Mouse (Mus musculus): ENCODE measurements around the gene Faah. TPM values are rescaled to one million over a fixed set of nuclear protein-coding genes. Genes with fewer than 3 reads are reported as not detected.

The Faah gene
- polyA plus RNA-seq, 1 experiment, result 0.08 TPM

DNA sequence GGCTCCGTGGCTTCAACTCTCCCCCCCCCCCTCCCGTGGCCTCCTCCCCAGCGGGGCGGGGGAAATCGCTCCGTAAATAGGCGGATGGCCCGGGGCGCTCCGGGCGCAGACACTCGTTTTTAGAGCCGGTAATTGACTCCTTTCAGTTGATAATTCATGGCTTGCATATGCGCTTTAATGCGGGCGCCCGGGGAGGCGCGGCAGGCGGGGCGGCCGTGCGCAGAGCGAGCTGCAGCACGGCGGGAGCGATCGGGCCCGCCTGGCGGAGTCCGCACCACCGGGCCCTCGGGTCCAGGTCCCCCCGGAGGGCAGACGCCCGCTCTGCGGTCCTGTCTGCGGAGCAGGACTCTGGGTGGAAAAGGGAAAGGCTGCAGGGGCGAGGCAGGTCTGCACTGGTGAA lies 38.3 kb downstream of the Faah start:
- no peaks in the 10 kb centered on the region for H3K36me3 ChIP-seq (ENCODE audit: control insufficient read depth, insufficient read depth)
- no peak for TF ChIP-seq TCF3 (IDR thresholded peaks at IDR 0.05; ENCODE audit: insufficient read length, low read depth)
- no peak for TF ChIP-seq POLR2AphosphoS2 (IDR thresholded peaks at IDR 0.05; ENCODE audit: insufficient read length, low read depth)
- no peak for TF ChIP-seq MYOD1 (IDR thresholded peaks at IDR 0.05; ENCODE audit: control insufficient read depth in 1 of 3, insufficient read length in 2 of 3, low read depth in 2 of 3)
- no peak for TF ChIP-seq MYOG (IDR thresholded peaks at IDR 0.05; ENCODE audit: control insufficient read depth in 1 of 3, insufficient read depth in 1 of 3, insufficient read length in 2 of 3, low read depth in 2 of 3)
- no peak for TF ChIP-seq SRF (IDR thresholded peaks at IDR 0.05; ENCODE audit: control insufficient read depth, insufficient read length, low read depth)
- H3K79me2 ChIP-seq (ENCODE audit: control insufficient read depth, insufficient read depth), result no peaks in the 10 kb centered on the region
- no peak overlapping the region for H3K4me3 ChIP-seq
- no peak overlapping the region for H3K4me2 ChIP-seq (ENCODE audit: low read depth)
- H3ac ChIP-seq (ENCODE audit: control insufficient read depth, insufficient read length), result no peak overlapping the region
- H3K27me3 ChIP-seq (ENCODE audit: control insufficient read depth, insufficient read depth, insufficient read length), result peaks cover 54% of the 10 kb centered on the region

DNA sequence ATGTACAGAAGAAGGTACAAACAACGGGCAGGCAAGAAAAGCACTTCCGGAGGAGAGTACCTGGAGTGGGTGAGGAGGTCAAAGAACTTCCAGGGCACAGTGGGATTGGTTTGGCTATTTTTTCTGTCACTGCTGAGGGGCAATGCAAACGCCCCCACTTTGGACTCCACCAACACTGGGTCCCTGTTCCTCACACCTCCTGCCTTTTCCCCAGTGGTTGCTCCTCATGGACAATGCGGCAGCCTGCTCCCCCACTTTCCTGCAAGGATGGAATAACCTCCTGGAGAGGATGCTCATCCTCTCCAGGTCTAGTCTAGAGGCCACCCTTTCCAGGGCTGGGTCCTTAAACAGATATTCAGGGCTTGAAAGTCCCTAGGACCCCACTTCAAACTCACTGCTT lies 38.8 kb downstream of the Faah start:
- Histone ChIP-seq H3K36me3 (ENCODE audit: control insufficient read depth, insufficient read depth) (no peaks in the 10 kb centered on the region), H3K27me3 (ENCODE audit: control insufficient read depth, insufficient read depth, insufficient read length) (peaks cover 54% of the 10 kb centered on the region), H3K79me2 (ENCODE audit: control insufficient read depth, insufficient read depth) (no peaks in the 10 kb centered on the region), H3K4me3 (no peak overlapping the region), H3K4me2 (ENCODE audit: low read depth) (no peak overlapping the region), H3ac (ENCODE audit: control insufficient read depth, insufficient read length) (no peak overlapping the region)
- no peak for TF ChIP-seq REST (IDR thresholded peaks at IDR 0.05; ENCODE audit: insufficient read depth, insufficient read length)
- no peak for TF ChIP-seq MYOD1 (IDR thresholded peaks at IDR 0.05; ENCODE audit: control insufficient read depth in 1 of 3, insufficient read length in 2 of 3, low read depth in 2 of 3)
- TF ChIP-seq USF1 (IDR thresholded peaks at IDR 0.05; ENCODE audit: low read depth), result no peak
- no peak for TF ChIP-seq CEBPB (IDR thresholded peaks at IDR 0.05; ENCODE audit: insufficient read depth, poor library complexity, severe bottlenecking)
- no peak for TF ChIP-seq POLR2AphosphoS2 (IDR thresholded peaks at IDR 0.05; ENCODE audit: insufficient read length, low read depth)
- TF ChIP-seq MYOG (IDR thresholded peaks at IDR 0.05; ENCODE audit: control insufficient read depth in 1 of 3, insufficient read depth in 1 of 3, insufficient read length in 2 of 3, low read depth in 2 of 3), result no peak
- no peak for TF ChIP-seq E2F4 (IDR thresholded peaks at IDR 0.05; ENCODE audit: insufficient read depth)
- TF ChIP-seq SRF (IDR thresholded peaks at IDR 0.05; ENCODE audit: control insufficient read depth, insufficient read length, low read depth), result no peak
- no peak for TF ChIP-seq TCF3 (IDR thresholded peaks at IDR 0.05; ENCODE audit: insufficient read length, low read depth)

DNA sequence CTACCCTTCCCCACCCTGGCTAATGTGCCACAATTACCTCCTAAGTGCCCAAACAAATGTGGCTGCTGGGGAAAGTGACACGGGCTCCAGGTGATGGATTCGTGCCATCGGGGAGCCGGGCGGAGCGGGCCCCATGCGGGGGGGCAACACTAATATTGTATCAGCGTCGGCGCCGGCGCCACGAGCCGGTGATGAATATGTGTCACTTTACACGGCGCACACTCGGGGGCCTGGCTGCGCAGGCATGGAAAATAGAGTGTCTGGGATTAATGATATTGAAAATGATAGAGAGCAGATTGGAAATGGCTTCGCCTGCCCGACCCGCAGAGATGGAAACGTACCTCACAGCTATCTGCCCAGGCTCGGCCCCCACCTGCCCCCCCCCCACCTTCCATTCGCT lies 45.2 kb downstream of the Faah start:
- no peaks in the 10 kb centered on the region for H3K79me2 ChIP-seq (ENCODE audit: control insufficient read depth, insufficient read depth)
- H3ac ChIP-seq (ENCODE audit: control insufficient read depth, insufficient read length), result no peak overlapping the region
- H3K27me3 ChIP-seq (ENCODE audit: control insufficient read depth, insufficient read depth, insufficient read length), result peaks cover 68% of the 10 kb centered on the region
- H3K4me2 ChIP-seq (ENCODE audit: low read depth), result no peak overlapping the region
- no peak for TF ChIP-seq MYOG (IDR thresholded peaks at IDR 0.05; ENCODE audit: control insufficient read depth in 1 of 3, insufficient read depth in 1 of 3, insufficient read length in 2 of 3, low read depth in 2 of 3)
- no peak for TF ChIP-seq MAX (IDR thresholded peaks at IDR 0.05; ENCODE audit: low read depth)
- H3K36me3 ChIP-seq (ENCODE audit: control insufficient read depth, insufficient read depth), result no peaks in the 10 kb centered on the region
- no peak overlapping the region for H3K4me3 ChIP-seq

DNA sequence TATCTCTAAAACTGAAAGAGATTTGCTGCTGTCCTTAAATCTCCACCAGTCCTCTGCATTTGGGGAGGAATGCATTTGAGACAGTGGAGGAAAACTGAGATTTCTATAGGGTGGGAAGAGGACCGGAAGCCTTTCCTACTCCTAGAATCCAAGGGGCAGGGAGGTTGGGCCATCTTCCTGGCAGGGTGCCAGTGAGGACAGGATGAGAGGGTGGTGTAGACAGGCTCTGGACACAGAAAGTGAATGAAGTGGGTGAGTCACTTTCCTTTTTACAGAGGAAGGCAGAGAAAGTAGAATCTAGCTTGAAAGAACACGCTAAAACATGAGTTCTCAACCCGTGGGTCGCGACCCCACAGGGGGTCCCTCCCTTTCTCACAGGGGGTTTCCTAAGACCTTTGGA lies 53.3 kb downstream of the Faah start:
- TF ChIP-seq POLR2A (IDR thresholded peaks at IDR 0.05; ENCODE audit: insufficient read length, low read depth), result no peak
- no peak for TF ChIP-seq TCF3 (IDR thresholded peaks at IDR 0.05; ENCODE audit: insufficient read length, low read depth)
- TF ChIP-seq TCF12 (IDR thresholded peaks at IDR 0.05; ENCODE audit: insufficient read depth, poor library complexity, severe bottlenecking), result no peak
- TF ChIP-seq MYOG (IDR thresholded peaks at IDR 0.05; ENCODE audit: control insufficient read depth in 1 of 3, insufficient read depth in 1 of 3, insufficient read length in 2 of 3, low read depth in 2 of 3), result no peak
- no peak for TF ChIP-seq MAX (IDR thresholded peaks at IDR 0.05; ENCODE audit: low read depth)
- no peak for TF ChIP-seq REST (IDR thresholded peaks at IDR 0.05; ENCODE audit: insufficient read depth, insufficient read length)
- Histone ChIP-seq H3K4me2 (ENCODE audit: low read depth) (peak overlapping the region; percentile 18), H3K79me2 (ENCODE audit: control insufficient read depth, insufficient read depth) (no peaks in the 10 kb centered on the region), H3K27me3 (ENCODE audit: control insufficient read depth, insufficient read depth, insufficient read length) (peaks cover 45% of the 10 kb centered on the region), H3ac (ENCODE audit: control insufficient read depth, insufficient read length) (no peak overlapping the region), H3K36me3 (ENCODE audit: control insufficient read depth, insufficient read depth) (no peaks in the 10 kb centered on the region), H3K4me3 (no peak overlapping the region)

DNA sequence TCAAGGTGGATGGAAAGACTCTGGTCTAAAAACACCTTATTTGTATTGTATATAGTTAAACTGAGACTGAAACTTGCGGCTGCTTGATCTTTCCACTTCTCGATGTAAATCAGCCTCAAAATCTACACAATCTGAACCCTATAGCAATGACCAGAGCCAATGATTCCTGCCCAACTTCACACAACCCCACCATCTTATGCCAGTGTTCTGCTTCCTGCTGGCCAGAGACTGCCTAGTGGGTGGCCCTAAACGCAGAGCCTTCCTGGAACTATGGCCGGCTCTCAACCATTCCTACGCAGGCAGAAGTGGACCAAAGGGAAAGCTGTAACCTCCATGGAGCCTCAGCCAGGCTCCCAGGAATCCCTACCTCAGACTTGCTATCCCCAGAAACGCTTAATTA lies 54.0 kb downstream of the Faah start:
- no peak for TF ChIP-seq USF1 (IDR thresholded peaks at IDR 0.05; ENCODE audit: low read depth)
- no peak for TF ChIP-seq CEBPB (IDR thresholded peaks at IDR 0.05; ENCODE audit: insufficient read depth, poor library complexity, severe bottlenecking)
- no peak for TF ChIP-seq TCF12 (IDR thresholded peaks at IDR 0.05; ENCODE audit: insufficient read depth, poor library complexity, severe bottlenecking)
- TF ChIP-seq E2F4 (IDR thresholded peaks at IDR 0.05; ENCODE audit: insufficient read depth), result no peak
- no peak for TF ChIP-seq TCF3 (IDR thresholded peaks at IDR 0.05; ENCODE audit: insufficient read length, low read depth)
- TF ChIP-seq SRF (IDR thresholded peaks at IDR 0.05; ENCODE audit: control insufficient read depth, insufficient read length, low read depth), result no peak
- no peak for TF ChIP-seq POLR2AphosphoS2 (IDR thresholded peaks at IDR 0.05; ENCODE audit: insufficient read length, low read depth)
- no peak for TF ChIP-seq REST (IDR thresholded peaks at IDR 0.05; ENCODE audit: insufficient read depth, insufficient read length)
- TF ChIP-seq POLR2A (IDR thresholded peaks at IDR 0.05; ENCODE audit: insufficient read length, low read depth), result no peak
- no peak for TF ChIP-seq MYOD1 (IDR thresholded peaks at IDR 0.05; ENCODE audit: control insufficient read depth in 1 of 3, insufficient read length in 2 of 3, low read depth in 2 of 3)
- TF ChIP-seq MYOG (IDR thresholded peaks at IDR 0.05; ENCODE audit: control insufficient read depth in 1 of 3, insufficient read depth in 1 of 3, insufficient read length in 2 of 3, low read depth in 2 of 3), result no peak
- TF ChIP-seq MAX (IDR thresholded peaks at IDR 0.05; ENCODE audit: low read depth), result no peak
- Histone ChIP-seq H3K4me3 (no peak overlapping the region), H3ac (ENCODE audit: control insufficient read depth, insufficient read length) (no peak overlapping the region), H3K27me3 (ENCODE audit: control insufficient read depth, insufficient read depth, insufficient read length) (peaks cover 47% of the 10 kb centered on the region), H3K36me3 (ENCODE audit: control insufficient read depth, insufficient read depth) (no peaks in the 10 kb centered on the region), H3K79me2 (ENCODE audit: control insufficient read depth, insufficient read depth) (no peaks in the 10 kb centered on the region), H3K4me2 (ENCODE audit: low read depth) (no peak overlapping the region)
